Mouse (Mus musculus): ENCODE measurements around the gene Cysltr2. TPM values are rescaled to one million over a fixed set of nuclear protein-coding genes. Genes with fewer than 3 reads are reported as not detected.

Cysltr2 gene
- polyA plus RNA-seq, 1 experiment = not detected

- H3K27me3 ChIP-seq (ENCODE audit: control insufficient read depth, insufficient read depth, insufficient read length) = no peaks in the 10 kb centered on the region
- no peak overlapping the region for H3ac ChIP-seq (ENCODE audit: control insufficient read depth, insufficient read length, low read depth)
- no peak overlapping the region for H3K4me3 ChIP-seq (ENCODE audit: insufficient read depth, poor library complexity, severe bottlenecking)
- H3K36me3 ChIP-seq (ENCODE audit: control insufficient read depth, insufficient read depth) = no peaks in the 10 kb centered on the region
- no peak for TF ChIP-seq MYOD1 (IDR thresholded peaks at IDR 0.05; ENCODE audit: control insufficient read depth, insufficient read length, low read depth)
- no peak for TF ChIP-seq MYOG (IDR thresholded peaks at IDR 0.05; ENCODE audit: control insufficient read depth, extremely low read depth, insufficient read length)
- TF ChIP-seq FOSL1 (IDR thresholded peaks at IDR 0.05; ENCODE audit: insufficient read depth, low read length, poor library complexity, severe bottlenecking) = no peak
- TF ChIP-seq MAX (IDR thresholded peaks at IDR 0.05) = no peak
- TF ChIP-seq USF1 (IDR thresholded peaks at IDR 0.05; ENCODE audit: low read depth) = no peak
- TF ChIP-seq CEBPB (IDR thresholded peaks at IDR 0.05; ENCODE audit: low read depth) = no peak
- no peak for TF ChIP-seq CTCF (IDR thresholded peaks at IDR 0.05; ENCODE audit: control insufficient read depth, insufficient read depth, insufficient read length)
- H3K79me2 ChIP-seq (ENCODE audit: control insufficient read depth, insufficient read depth) = no peaks in the 10 kb centered on the region
- no peaks in the 10 kb centered on the region for H3K79me3 ChIP-seq (ENCODE audit: low read depth)
Measured at GRCm38 (mm10) chr14:72985113-72985512, 63.8 kb downstream of the Cysltr2 start.

- Histone ChIP-seq H3K36me3 (ENCODE audit: control insufficient read depth, insufficient read depth) (no peaks in the 10 kb centered on the region), H3K27me3 (ENCODE audit: control insufficient read depth, insufficient read depth, insufficient read length) (no peaks in the 10 kb centered on the region), H3K79me3 (ENCODE audit: low read depth) (no peaks in the 10 kb centered on the region), H3K4me3 (ENCODE audit: insufficient read depth, poor library complexity, severe bottlenecking) (peak overlapping the region; percentile 7), H3ac (ENCODE audit: control insufficient read depth, insufficient read length, low read depth) (no peak overlapping the region), H3K79me2 (ENCODE audit: control insufficient read depth, insufficient read depth) (no peaks in the 10 kb centered on the region)
- TF ChIP-seq CEBPB (IDR thresholded peaks at IDR 0.05; ENCODE audit: low read depth) (no peak), MAX (IDR thresholded peaks at IDR 0.05) (peak; percentile 65), CTCF (IDR thresholded peaks at IDR 0.05; ENCODE audit: control insufficient read depth, insufficient read depth, insufficient read length) (peak; percentile 44), FOSL1 (IDR thresholded peaks at IDR 0.05; ENCODE audit: insufficient read depth, low read length, poor library complexity, severe bottlenecking) (peak; percentile 10), MYOD1 (IDR thresholded peaks at IDR 0.05; ENCODE audit: control insufficient read depth, insufficient read length, low read depth) (peak; percentile 75), USF1 (IDR thresholded peaks at IDR 0.05; ENCODE audit: low read depth) (no peak)
Measured at GRCm38 (mm10) chr14:72983456-72983855, 65.5 kb downstream of the Cysltr2 start.

GRCm38 (mm10) chr14:72982981-72983436, 65.9 kb downstream of the Cysltr2 start:
- Histone ChIP-seq H3K27me3 (ENCODE audit: control insufficient read depth, insufficient read depth, insufficient read length) (no peaks in the 10 kb centered on the region), H3K79me3 (ENCODE audit: low read depth) (no peaks in the 10 kb centered on the region), H3K4me3 (ENCODE audit: insufficient read depth, poor library complexity, severe bottlenecking) (peak overlapping the region; percentile 7), H3K36me3 (ENCODE audit: control insufficient read depth, insufficient read depth) (no peaks in the 10 kb centered on the region), H3ac (ENCODE audit: control insufficient read depth, insufficient read length, low read depth) (no peak overlapping the region), H3K79me2 (ENCODE audit: control insufficient read depth, insufficient read depth) (no peaks in the 10 kb centered on the region)
- peak; percentile 58 for TF ChIP-seq MAX (IDR thresholded peaks at IDR 0.05)
- peak; percentile 74 for TF ChIP-seq CEBPB (IDR thresholded peaks at IDR 0.05; ENCODE audit: low read depth)
- no peak for TF ChIP-seq USF1 (IDR thresholded peaks at IDR 0.05; ENCODE audit: low read depth)
- TF ChIP-seq FOSL1 (IDR thresholded peaks at IDR 0.05; ENCODE audit: insufficient read depth, low read length, poor library complexity, severe bottlenecking) = peak; percentile 15
- TF ChIP-seq CTCF (IDR thresholded peaks at IDR 0.05; ENCODE audit: control insufficient read depth, insufficient read depth, insufficient read length) = no peak
- TF ChIP-seq MYOG (IDR thresholded peaks at IDR 0.05; ENCODE audit: control insufficient read depth, extremely low read depth, insufficient read length) = no peak

- Histone ChIP-seq H3K79me3 (ENCODE audit: low read depth) (no peaks in the 10 kb centered on the region), H3K27me3 (ENCODE audit: control insufficient read depth, insufficient read depth, insufficient read length) (no peaks in the 10 kb centered on the region), H3K4me3 (ENCODE audit: insufficient read depth, poor library complexity, severe bottlenecking) (no peak overlapping the region), H3K79me2 (ENCODE audit: control insufficient read depth, insufficient read depth) (no peaks in the 10 kb centered on the region), H3ac (ENCODE audit: control insufficient read depth, insufficient read length, low read depth) (no peak overlapping the region), H3K36me3 (ENCODE audit: control insufficient read depth, insufficient read depth) (no peaks in the 10 kb centered on the region)
- peak; percentile 12 for TF ChIP-seq USF1 (IDR thresholded peaks at IDR 0.05; ENCODE audit: low read depth)
- no peak for TF ChIP-seq FOSL1 (IDR thresholded peaks at IDR 0.05; ENCODE audit: insufficient read depth, low read length, poor library complexity, severe bottlenecking)
- TF ChIP-seq MAX (IDR thresholded peaks at IDR 0.05) = no peak
- TF ChIP-seq CEBPB (IDR thresholded peaks at IDR 0.05; ENCODE audit: low read depth) = no peak
- no peak for TF ChIP-seq CTCF (IDR thresholded peaks at IDR 0.05; ENCODE audit: control insufficient read depth, insufficient read depth, insufficient read length)
- no peak for TF ChIP-seq MYOD1 (IDR thresholded peaks at IDR 0.05; ENCODE audit: control insufficient read depth, insufficient read length, low read depth)
- no peak for TF ChIP-seq MYOG (IDR thresholded peaks at IDR 0.05; ENCODE audit: control insufficient read depth, extremely low read depth, insufficient read length)
Measured at GRCm38 (mm10) chr14:72980761-72981160, 68.2 kb downstream of the Cysltr2 start.

GRCm38 (mm10) chr14:72980106-72980505, 68.8 kb downstream of the Cysltr2 start:
- Histone ChIP-seq H3K79me2 (ENCODE audit: control insufficient read depth, insufficient read depth) (no peaks in the 10 kb centered on the region), H3K27me3 (ENCODE audit: control insufficient read depth, insufficient read depth, insufficient read length) (no peaks in the 10 kb centered on the region), H3K36me3 (ENCODE audit: control insufficient read depth, insufficient read depth) (no peaks in the 10 kb centered on the region), H3K4me3 (ENCODE audit: insufficient read depth, poor library complexity, severe bottlenecking) (no peak overlapping the region), H3ac (ENCODE audit: control insufficient read depth, insufficient read length, low read depth) (no peak overlapping the region), H3K79me3 (ENCODE audit: low read depth) (no peaks in the 10 kb centered on the region)
- TF ChIP-seq USF1 (IDR thresholded peaks at IDR 0.05; ENCODE audit: low read depth) = no peak
- TF ChIP-seq CEBPB (IDR thresholded peaks at IDR 0.05; ENCODE audit: low read depth) = no peak
- no peak for TF ChIP-seq MAX (IDR thresholded peaks at IDR 0.05)
- TF ChIP-seq MYOG (IDR thresholded peaks at IDR 0.05; ENCODE audit: control insufficient read depth, extremely low read depth, insufficient read length) = no peak
- no peak for TF ChIP-seq MYOD1 (IDR thresholded peaks at IDR 0.05; ENCODE audit: control insufficient read depth, insufficient read length, low read depth)
- TF ChIP-seq FOSL1 (IDR thresholded peaks at IDR 0.05; ENCODE audit: insufficient read depth, low read length, poor library complexity, severe bottlenecking) = no peak
- no peak for TF ChIP-seq CTCF (IDR thresholded peaks at IDR 0.05; ENCODE audit: control insufficient read depth, insufficient read depth, insufficient read length)

- H3K27me3 ChIP-seq (ENCODE audit: control insufficient read depth, insufficient read depth, insufficient read length) = no peaks in the 10 kb centered on the region
- H3K79me3 ChIP-seq (ENCODE audit: low read depth) = no peaks in the 10 kb centered on the region
- H3K79me2 ChIP-seq (ENCODE audit: control insufficient read depth, insufficient read depth) = no peaks in the 10 kb centered on the region
- no peak overlapping the region for H3ac ChIP-seq (ENCODE audit: control insufficient read depth, insufficient read length, low read depth)
- TF ChIP-seq FOSL1 (IDR thresholded peaks at IDR 0.05; ENCODE audit: insufficient read depth, low read length, poor library complexity, severe bottlenecking) (no peak), MYOG (IDR thresholded peaks at IDR 0.05; ENCODE audit: control insufficient read depth, extremely low read depth, insufficient read length) (no peak), CEBPB (IDR thresholded peaks at IDR 0.05; ENCODE audit: low read depth) (no peak), MYOD1 (IDR thresholded peaks at IDR 0.05; ENCODE audit: control insufficient read depth, insufficient read length, low read depth) (no peak), CTCF (IDR thresholded peaks at IDR 0.05; ENCODE audit: control insufficient read depth, insufficient read depth, insufficient read length) (no peak), USF1 (IDR thresholded peaks at IDR 0.05; ENCODE audit: low read depth) (no peak)
- no peak overlapping the region for H3K4me3 ChIP-seq (ENCODE audit: insufficient read depth, poor library complexity, severe bottlenecking)
- H3K36me3 ChIP-seq (ENCODE audit: control insufficient read depth, insufficient read depth) = no peaks in the 10 kb centered on the region
Measured at GRCm38 (mm10) chr14:72976111-72976510, 72.8 kb downstream of the Cysltr2 start.

Measured in C2C12 (cell line).